Mouse (Mus musculus) forebrain, embryonic 14.5 days (tissue): ENCODE measurements at regions not wholly inside any gene's neighbourhood (a gene's known extent, or its start where the extent isn't known, plus 50 kb on each side); places are given as distances from the start of the nearest gene placed in this dataset.

Experiments used
- ATAC-seq: fragments of 200-750 bp; cut with Nextera tagmentation; 2 replicates; pipeline ENCODE4 v1.8.0; 2017; ENCODE audit warnings: mild to moderate bottlenecking, moderate library complexity
- DNase-seq: peaks from one replicate; pipeline ENCODE4 v3.0.0-alpha.2; 2015; ENCODE audit warnings: low spot score
- H3K27ac ChIP-seq: fragments of 300-500 bp; sonication (generic); 2 replicates; pipeline ENCODE4 v1.5.1; 2014; ENCODE audit warnings: low read depth, mild to moderate bottlenecking, control low read depth, low read length, moderate library complexity
- H3K27me3 ChIP-seq: fragments of 300-500 bp; sonication (generic); replicated peaks from 2 replicates; pipeline ENCODE4 v1.6.1; 2014; ENCODE audit warnings: low read length, control low read depth, mixed read lengths; ENCODE audit not compliant: control insufficient read depth, insufficient read depth
- H3K36me3 ChIP-seq: fragments of 300-500 bp; sonication (generic); 2 replicates; pipeline ENCODE4 v1.6.1; 2014; ENCODE audit warnings: low read length, control low read depth; ENCODE audit not compliant: control insufficient read depth, insufficient read depth
- H3K4me1 ChIP-seq: fragments of 300-500 bp; sonication (generic); 2 replicates; pipeline ENCODE4 v1.6.1; 2014; ENCODE audit warnings: antibody characterized with exemption, low read length, control low read depth; ENCODE audit not compliant: control insufficient read depth, insufficient read depth
- H3K4me2 ChIP-seq: fragments of 300-500 bp; sonication (generic); 2 replicates; pipeline ENCODE4 v1.6.1; 2014; ENCODE audit warnings: mild to moderate bottlenecking, control low read depth, low read length
- H3K4me3 ChIP-seq: fragments of 300-500 bp; sonication (generic); 2 replicates; pipeline ENCODE4 v1.5.1; 2014; ENCODE audit warnings: low read depth, low read length, control low read depth
- H3K9ac ChIP-seq: fragments of 300-500 bp; sonication (generic); 2 replicates; pipeline ENCODE4 v1.6.1; 2014; ENCODE audit warnings: mild to moderate bottlenecking, low read length, control low read depth, moderate library complexity
- H3K9me3 ChIP-seq: fragments of 300-500 bp; sonication (generic); replicated peaks from 2 replicates; pipeline ENCODE4 v1.6.1; 2016; ENCODE audit warnings: low read length, control low read depth, mixed read lengths; ENCODE audit not compliant: control insufficient read depth
- WGBS: fragments of 180-500 bp; shearing (Covaris S2); extraction: QIAGEN DNeasy Blood & Tissue Kit; methylation state at CpG from one replicate; pipeline ENCODE4 v1.1.7; 2014; 5-methylcytosine and 5-hydroxymethylcytosine counted together

DNA sequence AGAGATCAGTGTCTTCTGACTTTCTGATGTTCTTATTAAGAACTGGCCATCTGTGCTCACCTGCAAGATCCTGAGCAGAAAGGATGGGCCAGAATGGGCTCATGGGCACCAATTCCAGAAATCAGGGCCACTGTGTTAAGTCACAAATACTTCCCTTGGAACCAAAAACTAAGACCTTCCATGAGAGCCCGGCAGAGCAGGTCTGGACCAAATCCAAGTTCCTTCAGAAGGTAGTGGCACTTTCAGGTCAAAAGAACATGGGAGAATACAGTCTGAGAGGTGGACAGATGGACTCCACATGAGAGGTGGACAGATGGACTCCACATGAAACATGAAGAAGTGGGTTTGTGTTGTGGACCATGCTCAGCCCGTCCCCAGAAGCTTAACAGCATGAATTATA is 180.4 kb downstream of the Abhd5 start:
- peaks cover 14% of the 10 kb centered on the region for H3K4me1 ChIP-seq
- H3K27me3 ChIP-seq, result no peaks in the 10 kb centered on the region
- H3K36me3 ChIP-seq, result no peaks in the 10 kb centered on the region
- H3K9me3 ChIP-seq, result no peaks in the 10 kb centered on the region
- ATAC-seq (no peak), DNase-seq (no peak)
- no peak overlapping the region for H3K4me2 ChIP-seq
- H3K4me3 ChIP-seq, result no peak overlapping the region
- H3K27ac ChIP-seq, result no peak overlapping the region
- WGBS, result 76% methylated on average over 2 of the region's 2 CpGs
- H3K9ac ChIP-seq, result no peak overlapping the region

DNA sequence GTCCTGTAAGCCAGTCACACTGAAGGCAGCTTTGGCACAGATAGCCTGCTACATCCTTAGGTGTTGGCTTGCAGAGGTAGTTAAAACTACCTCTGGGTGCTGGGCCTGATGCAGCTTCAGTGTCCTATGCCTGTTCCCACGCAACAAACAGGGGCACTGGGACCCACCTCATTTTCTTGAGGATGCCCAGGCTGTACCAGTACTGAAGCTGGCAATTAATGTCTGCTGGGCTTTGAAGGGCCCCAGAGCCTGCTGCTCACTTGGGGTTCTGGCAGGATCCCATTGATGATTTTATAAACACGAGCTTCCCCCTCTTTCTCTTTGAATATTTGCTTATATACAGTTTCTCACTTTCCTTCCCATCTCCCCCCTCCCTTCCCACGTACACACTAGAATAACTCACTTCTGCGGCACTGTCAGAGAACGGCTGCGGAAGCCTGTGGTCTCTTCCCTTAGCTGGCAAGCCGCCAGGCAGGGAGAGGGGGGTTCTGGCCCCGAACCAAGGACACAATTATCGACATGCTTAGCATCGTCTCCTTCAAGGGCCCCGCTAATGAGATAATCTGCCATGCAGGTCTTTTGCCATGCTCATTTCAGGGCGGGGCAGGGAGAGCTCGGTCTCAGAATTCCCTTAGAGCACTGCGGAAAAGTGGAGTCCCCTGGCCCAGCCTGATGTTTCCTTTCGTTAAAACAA is 182.9 kb downstream of the Abhd5 start:
- no peak overlapping the region for H3K9ac ChIP-seq
- no peaks in the 10 kb centered on the region; the same call in 1 of the 2 replicates for H3K27me3 ChIP-seq
- H3K4me1 ChIP-seq, result peaks cover 14% of the 10 kb centered on the region
- H3K27ac ChIP-seq, result no peak overlapping the region
- DNase-seq (peak; percentile 91), ATAC-seq (peak; percentile 89)
- 0 out of 2 replicates have a peak overlapping the region, but pooled peaks have one; percentile 18 for H3K4me2 ChIP-seq
- no peaks in the 10 kb centered on the region for H3K9me3 ChIP-seq
- 11% methylated on average over 15 of the region's 15 CpGs for WGBS
- H3K36me3 ChIP-seq, result no peaks in the 10 kb centered on the region
- no peak overlapping the region for H3K4me3 ChIP-seq

DNA sequence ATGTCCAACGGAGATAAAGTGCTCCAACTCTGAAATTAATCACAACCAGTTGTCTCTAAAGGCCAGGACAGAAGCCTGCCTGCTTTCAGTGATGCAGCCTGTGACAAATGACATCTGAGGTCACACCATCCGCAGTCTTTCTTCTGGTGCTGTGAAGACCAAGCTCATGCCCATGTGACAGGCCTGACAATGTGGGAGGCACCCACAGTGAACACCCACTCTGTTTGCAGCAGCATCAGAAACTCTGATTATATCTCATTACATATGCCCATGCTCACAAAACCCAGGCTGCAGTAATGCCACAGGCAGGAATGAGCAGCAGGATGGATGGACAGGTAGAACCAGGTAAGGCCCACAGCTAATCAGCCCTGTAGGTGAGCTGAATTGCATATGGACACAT is 183.6 kb downstream of the Abhd5 start:
- 61% methylated on average over 2 of the region's 2 CpGs for WGBS
- Histone ChIP-seq H3K27me3 (no peaks in the 10 kb centered on the region; the same call in 1 of the 2 replicates), H3K9me3 (no peaks in the 10 kb centered on the region), H3K36me3 (no peaks in the 10 kb centered on the region), H3K27ac (no peak overlapping the region), H3K9ac (no peak overlapping the region), H3K4me1 (peaks cover 14% of the 10 kb centered on the region), H3K4me2 (no peak overlapping the region), H3K4me3 (no peak overlapping the region)
- ATAC-seq (peak; percentile 42; the same call in 1 of the 2 replicates), DNase-seq (no peak)

DNA sequence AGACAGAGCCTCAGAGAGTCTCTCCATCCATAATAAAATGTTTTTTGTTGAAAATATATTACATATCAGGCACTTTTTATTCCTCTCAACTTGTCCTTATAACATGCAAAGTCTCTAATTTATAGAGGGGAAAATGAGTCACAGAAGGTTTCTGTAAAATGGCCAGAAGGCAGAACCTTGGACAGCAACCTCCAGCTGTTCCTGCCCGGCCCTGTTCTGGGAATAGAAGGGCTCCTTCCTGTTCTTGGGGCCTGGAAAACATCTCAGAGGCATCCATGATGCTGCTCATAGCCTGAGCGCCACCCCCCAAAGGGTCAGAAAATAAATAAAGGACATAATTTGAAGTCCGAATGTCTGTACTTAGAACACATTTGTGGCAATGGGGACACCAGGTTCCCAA is 188.7 kb downstream of the Abhd5 start:
- Histone ChIP-seq H3K27me3 (no peaks in the 10 kb centered on the region; the same call in 1 of the 2 replicates), H3K9ac (no peak overlapping the region), H3K9me3 (no peaks in the 10 kb centered on the region), H3K36me3 (no peaks in the 10 kb centered on the region), H3K4me2 (no peak overlapping the region), H3K27ac (no peak overlapping the region), H3K4me1 (peaks cover under 1% of the 10 kb centered on the region), H3K4me3 (no peak overlapping the region)
- 51% methylated on average over 3 of the region's 3 CpGs for WGBS
- ATAC-seq (no peak), DNase-seq (no peak)

DNA sequence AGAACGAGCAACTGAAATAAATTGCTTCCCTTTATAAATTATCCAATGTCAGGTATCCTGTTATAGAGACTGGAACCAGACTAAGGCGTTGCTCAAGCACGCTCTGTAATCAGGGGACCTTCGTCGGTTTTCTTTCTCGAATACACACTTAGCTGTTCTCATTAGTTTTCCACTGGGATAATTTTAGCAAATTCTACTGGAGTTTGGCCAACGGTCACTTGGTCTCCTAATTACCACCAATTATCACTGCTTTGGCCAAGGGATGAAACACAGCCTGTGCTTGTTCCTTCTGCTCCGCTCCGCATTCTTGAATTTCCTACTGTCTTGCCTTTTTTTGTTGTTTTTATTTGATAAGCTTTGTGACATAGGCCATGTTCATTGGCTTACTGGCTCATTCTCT is 191.1 kb upstream of the Topaz1 start:
- H3K36me3 ChIP-seq, result no peaks in the 10 kb centered on the region
- H3K27ac ChIP-seq, result no peak overlapping the region
- H3K4me3 ChIP-seq, result no peak overlapping the region
- H3K9me3 ChIP-seq, result no peaks in the 10 kb centered on the region
- H3K4me1 ChIP-seq, result no peaks in the 10 kb centered on the region; the same call in 1 of the 2 replicates
- H3K9ac ChIP-seq, result no peak overlapping the region
- no peak for ATAC-seq
- H3K27me3 ChIP-seq, result no peaks in the 10 kb centered on the region
- no peak overlapping the region for H3K4me2 ChIP-seq
- DNase-seq, result no peak
- 53% methylated on average over 9 of the region's 9 CpGs for WGBS

DNA sequence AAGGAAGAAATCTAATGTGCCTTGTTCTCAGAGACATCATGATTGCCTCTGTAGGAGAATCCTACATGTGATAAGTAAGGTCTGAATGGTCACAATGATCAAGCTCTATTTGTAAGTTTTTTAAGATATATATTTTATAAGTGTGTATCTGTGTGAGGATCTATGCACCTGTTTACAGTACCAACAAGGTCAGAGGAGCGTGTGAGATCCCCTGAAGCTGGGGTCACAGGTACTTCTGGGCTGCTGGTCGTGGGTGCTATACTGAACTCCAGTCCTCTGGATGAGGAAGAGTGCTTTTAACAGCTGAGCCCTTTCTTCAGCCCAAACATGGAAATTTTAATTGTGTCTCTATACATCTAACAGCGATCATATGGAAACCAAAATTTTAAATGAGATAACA is 181.1 kb upstream of the Topaz1 start:
- no peak overlapping the region for H3K4me3 ChIP-seq
- no peak overlapping the region for H3K27ac ChIP-seq
- H3K36me3 ChIP-seq, result no peaks in the 10 kb centered on the region
- ATAC-seq (no peak), DNase-seq (no peak)
- peaks cover 3% of the 10 kb centered on the region; the same call in 1 of the 2 replicates for H3K4me1 ChIP-seq
- H3K4me2 ChIP-seq, result no peak overlapping the region
- H3K9me3 ChIP-seq, result no peaks in the 10 kb centered on the region
- WGBS, result 80% methylated on average over 3 of the region's 3 CpGs
- H3K27me3 ChIP-seq, result peaks cover 51% of the 10 kb centered on the region
- no peak overlapping the region for H3K9ac ChIP-seq

DNA sequence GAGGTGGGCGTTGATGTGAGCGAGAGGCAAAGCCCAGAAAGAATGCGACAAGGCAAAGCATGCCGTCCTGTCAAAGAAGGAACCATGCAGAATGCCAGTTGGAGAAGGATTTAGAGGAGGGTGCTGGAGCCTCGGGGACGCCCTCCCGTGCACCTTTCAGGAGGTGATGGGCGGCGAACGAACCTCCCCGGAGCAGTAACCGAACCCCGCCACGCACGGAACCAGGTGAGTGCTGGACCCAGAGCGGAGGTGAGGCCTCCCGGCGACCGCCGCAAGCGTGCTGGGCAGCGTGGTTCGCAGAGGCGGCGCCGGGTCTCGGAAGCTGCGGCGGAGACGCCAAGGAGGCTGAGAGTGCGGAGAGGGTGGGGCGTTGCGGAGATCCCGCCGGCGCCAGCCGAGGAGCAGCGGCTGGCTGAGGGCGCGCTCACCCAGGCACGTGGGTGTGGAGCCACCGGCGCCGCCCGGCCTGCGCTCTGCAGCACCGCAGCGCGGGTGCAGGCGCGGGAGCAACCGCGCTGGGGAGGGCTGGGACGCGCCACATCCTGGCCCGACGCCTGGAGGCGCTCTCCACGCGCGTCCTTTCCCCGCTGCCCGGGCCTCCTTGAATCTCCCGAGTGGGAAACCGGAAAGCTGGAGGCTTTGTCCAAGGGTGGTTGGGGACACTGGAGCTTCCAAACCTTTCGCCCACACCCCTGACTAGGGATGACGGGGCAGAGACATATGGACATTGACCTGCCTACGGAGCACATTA is 178.3 kb upstream of the Topaz1 start:
- DNase-seq, result peak; percentile 66
- WGBS, result under 1% methylated on average over 64 of the region's 68 CpGs
- H3K36me3 ChIP-seq, result no peaks in the 10 kb centered on the region
- peaks cover 10% of the 10 kb centered on the region for H3K4me1 ChIP-seq
- peak overlapping the region; percentile 39 for H3K4me3 ChIP-seq
- peak overlapping the region; percentile 59 for H3K9ac ChIP-seq
- peak; percentile 42 for ATAC-seq
- peak overlapping the region; percentile 66 for H3K4me2 ChIP-seq
- H3K9me3 ChIP-seq, result no peaks in the 10 kb centered on the region
- no peak overlapping the region for H3K27ac ChIP-seq
- H3K27me3 ChIP-seq, result peaks cover 67% of the 10 kb centered on the region

DNA sequence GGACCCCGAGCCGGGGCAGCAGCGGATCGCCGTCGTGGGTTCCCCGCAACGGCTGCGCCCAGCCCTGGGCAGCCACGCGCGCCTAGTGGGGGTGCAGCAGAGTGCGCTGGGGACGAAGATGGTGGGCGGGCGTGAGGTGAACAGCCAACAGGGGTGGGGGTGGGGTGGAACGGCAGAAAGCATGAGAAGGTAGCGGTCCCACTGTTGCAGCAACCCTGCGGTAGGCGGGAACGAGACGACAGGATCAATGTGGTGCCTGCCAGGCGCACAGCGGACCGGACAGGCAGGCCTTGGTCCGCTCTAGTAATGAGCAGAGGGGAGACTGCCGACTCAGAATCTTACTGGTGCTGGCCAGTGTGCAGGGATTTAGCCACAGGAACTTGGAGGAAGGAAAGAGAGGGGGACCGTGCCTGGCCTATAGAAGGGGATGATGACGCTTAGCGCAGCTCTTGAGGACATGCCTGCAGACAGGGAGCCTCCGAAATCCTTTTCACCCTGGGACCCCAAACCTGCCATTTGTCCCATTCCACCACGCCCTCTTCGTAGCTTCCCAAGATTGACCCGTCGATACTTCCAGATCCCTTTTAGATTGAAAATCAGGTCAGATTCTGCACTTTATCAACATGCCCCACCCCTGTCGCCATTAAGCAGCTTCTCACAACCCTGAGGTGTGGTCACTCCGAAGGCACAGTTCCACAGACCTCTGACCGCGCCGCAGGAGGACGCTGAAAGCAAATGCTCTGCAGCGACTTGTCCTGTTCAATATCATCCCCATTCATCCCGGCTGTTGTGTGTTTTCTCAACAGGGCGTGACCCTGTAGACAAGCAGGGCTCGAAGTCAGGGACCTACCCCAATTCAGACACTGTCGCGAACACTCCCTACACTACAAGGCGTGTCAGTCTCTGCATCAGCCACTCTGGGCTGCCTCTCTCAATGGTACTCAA is 177.4 kb upstream of the Topaz1 start:
- H3K27ac ChIP-seq, result no peak overlapping the region
- no peak for ATAC-seq

More for the DNA sequence above, 177.4 kb upstream of the Topaz1 start:
- peaks cover 10% of the 10 kb centered on the region for H3K4me1 ChIP-seq
- no peaks in the 10 kb centered on the region for H3K36me3 ChIP-seq
- H3K27me3 ChIP-seq, result peaks cover 66% of the 10 kb centered on the region
- WGBS, result under 1% methylated on average over 48 of the region's 48 CpGs
- no peak for DNase-seq
- peak overlapping the region; percentile 49 for H3K9ac ChIP-seq
- no peaks in the 10 kb centered on the region for H3K9me3 ChIP-seq
- H3K4me3 ChIP-seq, result peak overlapping the region; percentile 39
- H3K4me2 ChIP-seq, result peak overlapping the region; percentile 66
